Mouse (Mus musculus): ENCODE data around the gene Tex261. TPM values are rescaled to one million over a fixed set of nuclear protein-coding genes. Genes with fewer than 3 reads are reported as not detected.
A peak's percentile ranks its signal among the peaks of the same experiment; 100 is the strongest.

Tex261 gene
- total RNA-seq, 4 experiments from 2014 or later, result 38.3 to 49.8 (median 44.3) TPM

GRCm38 (mm10) chr6:83762344-83762743 is 13.3 kb downstream of the Tex261 start, which contains the start of gene Ankrd53:
Ankrd53 (plus strand) TSS chr6:83762644.
- DNase-seq (ENCODE audit: low spot score in 2 of 2), result no peak

- no peak for DNase-seq (ENCODE audit: low spot score in 2 of 2)
Observed at GRCm38 (mm10) chr6:83756051-83756450, 19.6 kb downstream of the Tex261 start.

GRCm38 (mm10) chr6:83750171-83750684 is 25.4 kb downstream of the Tex261 start:
- DNase-seq (ENCODE audit: low spot score in 2 of 2), result peak in 1 of 2 experiments; percentile 23

GRCm38 (mm10) chr6:83749286-83749685 is 26.3 kb downstream of the Tex261 start:
- no peak for DNase-seq (ENCODE audit: low spot score in 2 of 2)

GRCm38 (mm10) chr6:83745466-83745865 is 30.1 kb downstream of the Tex261 start:
- DNase-seq (ENCODE audit: low spot score in 2 of 2), result no peak

GRCm38 (mm10) chr6:83744557-83744956 is 31.1 kb downstream of the Tex261 start:
- DNase-seq (ENCODE audit: low spot score in 2 of 2), result no peak

GRCm38 (mm10) chr6:83744126-83744525 is 31.5 kb downstream of the Tex261 start:
- no peak for DNase-seq (ENCODE audit: low spot score in 2 of 2)

GRCm38 (mm10) chr6:83743212-83743611 is 32.4 kb downstream of the Tex261 start:
- DNase-seq (ENCODE audit: low spot score in 2 of 2), result no peak

GRCm38 (mm10) chr6:83742761-83743160 is 32.9 kb downstream of the Tex261 start, which contains the start of gene Atp6v1b1:
Atp6v1b1 (plus strand) TSS chr6:83742990.
- no peak for DNase-seq (ENCODE audit: low spot score in 2 of 2)

GRCm38 (mm10) chr6:83738596-83738995 is 37.0 kb downstream of the Tex261 start:
- no peak for DNase-seq (ENCODE audit: low spot score in 2 of 2)

GRCm38 (mm10) chr6:83737311-83737710 is 38.3 kb downstream of the Tex261 start:
- no peak for DNase-seq (ENCODE audit: low spot score in 2 of 2)

- DNase-seq (ENCODE audit: low spot score in 2 of 2), result no peak
Observed at GRCm38 (mm10) chr6:83731128-83731527, 44.5 kb downstream of the Tex261 start.

GRCm38 (mm10) chr6:83729350-83729970 is 46.2 kb downstream of the Tex261 start:
- DNase-seq (ENCODE audit: low spot score in 2 of 2), result no peak

GRCm38 (mm10) chr6:83728488-83728887 is 47.1 kb downstream of the Tex261 start:
- DNase-seq (ENCODE audit: low spot score in 2 of 2), result no peak

- no peak for DNase-seq (ENCODE audit: low spot score in 2 of 2)
Observed at GRCm38 (mm10) chr6:83727178-83727577, 48.4 kb downstream of the Tex261 start.

GRCm38 (mm10) chr6:83722526-83722925 is 53.1 kb downstream of the Tex261 start:
- no peak for DNase-seq (ENCODE audit: low spot score in 2 of 2)

Other genes starting within 250 kb of the Tex261 start
- gene Actg2, start 239.5 kb downstream of the Tex261 start, total RNA-seq (2022), result not detected
- 10 to 100 TPM; 32.9 to 39.3 (median 37.3) TPM for gene Stambp, start 203.1 kb downstream of the Tex261 start, total RNA-seq (2022)
- gene Clec4f, start 119.6 kb downstream of the Tex261 start, total RNA-seq (2022), result not detected
- under 1 TPM in 1 of 4 experiments, not detected in 3; 0.21 TPM for gene Cd207, start 98.0 kb downstream of the Tex261 start, total RNA-seq (2022)
- not detected for gene Vax2, start 64.5 kb downstream of the Tex261 start, total RNA-seq (2022)
- gene Atp6v1b1, start 32.8 kb downstream of the Tex261 start, total RNA-seq (2022), result not detected
- not detected for gene Ankrd53, start 13.2 kb downstream of the Tex261 start, total RNA-seq (2022)
- 10 to 100 TPM; 54.6 to 59.7 (median 56.7) TPM for gene Nagk, start 19.2 kb upstream of the Tex261 start, total RNA-seq (2022)
- gene Paip2b, start 55.9 kb upstream of the Tex261 start, total RNA-seq (2022), result 10 to 100 TPM; 57.6 to 68.0 (median 64.7) TPM
- gene Zfp638, start 91.3 kb upstream of the Tex261 start, total RNA-seq (2022), result 100 to 1,000 TPM; 115 to 139 (median 131) TPM
- 1 to 10 TPM; 3.7 to 5.6 (median 3.8) TPM for gene Dysf, start 232.8 kb upstream of the Tex261 start, total RNA-seq (2022)

All from left cerebral cortex, adult 8-10 months (tissue).